Mouse (Mus musculus) urinary bladder, postnatal 10 days (tissue): ENCODE results near the gene Zfp882.
"Not testable (repeated sequence)": the region's sequence is repeated elsewhere in the genome, so short reads cannot be mapped to it uniquely, and the experiment has no call there.

Experiments
- DNase-seq: peaks from one replicate; pipeline ENCODE4 v3.0.0; 2022; ENCODE audit warnings: low spot score

The Zfp882 gene

GRCm38 (mm10) chr8:71908309-71909261, at the start of gene Zfp882, which contains the start of gene Zfp617:
Gene Zfp882 (plus strand): TSS chr8:71908608.
Gene Zfp617 (plus strand): TSS chr8:71908635.
- DNase-seq, result peak; percentile 32

- not testable (repeated sequence) for DNase-seq
These were observed 46.9 kb upstream of the Zfp882 start for GRCm38 (mm10) chr8:71861551-71861950.

GRCm38 (mm10) chr8:71862038-71862437, 46.4 kb upstream of the Zfp882 start:
- DNase-seq, result not testable (repeated sequence)

GRCm38 (mm10) chr8:71881618-71882274, 26.7 kb upstream of the Zfp882 start, which contains the start of gene Zfp709:
Gene Zfp709 (plus strand): TSS chr8:71882019.
- no peak for DNase-seq

- DNase-seq, result not testable (repeated sequence)
These were observed 7.7 kb upstream of the Zfp882 start for GRCm38 (mm10) chr8:71900666-71901065.

GRCm38 (mm10) chr8:71903084-71903483, 5.3 kb upstream of the Zfp882 start:
- not testable (repeated sequence) for DNase-seq

- no peak for DNase-seq
These were observed 1.6 kb upstream of the Zfp882 start for GRCm38 (mm10) chr8:71906809-71907208.

- no peak for DNase-seq
These were observed 580 bp upstream of the Zfp882 start for GRCm38 (mm10) chr8:71907798-71908257.

- no peak for DNase-seq
These were observed 3.9 kb downstream of the Zfp882 start for GRCm38 (mm10) chr8:71912286-71912685.

- peak; percentile 81 for DNase-seq
These were observed 14.4 kb downstream of the Zfp882 start for GRCm38 (mm10) chr8:71922567-71923401.

- no peak for DNase-seq
These were observed 17.4 kb downstream of the Zfp882 start for GRCm38 (mm10) chr8:71925791-71926190.

- no peak for DNase-seq
These were observed 18.1 kb downstream of the Zfp882 start for GRCm38 (mm10) chr8:71926551-71926950.

- DNase-seq, result no peak
These were observed 19.4 kb downstream of the Zfp882 start for GRCm38 (mm10) chr8:71927779-71928178.

GRCm38 (mm10) chr8:71938037-71938436, 29.6 kb downstream of the Zfp882 start:
- not testable (repeated sequence) for DNase-seq

- no peak for DNase-seq
These were observed 32.1 kb downstream of the Zfp882 start for GRCm38 (mm10) chr8:71940293-71941208.

- DNase-seq, result no peak
These were observed 33.4 kb downstream of the Zfp882 start for GRCm38 (mm10) chr8:71941776-71942175.

GRCm38 (mm10) chr8:71948624-71949023, 40.2 kb downstream of the Zfp882 start:
- DNase-seq, result no peak

GRCm38 (mm10) chr8:71950482-71951221, 42.2 kb downstream of the Zfp882 start, which contains the start of gene Zfp961:
Gene Zfp961 (plus strand): TSS chr8:71951038.
- DNase-seq, result peak; percentile 98

GRCm38 (mm10) chr8:71951436-71952161, 43.2 kb downstream of the Zfp882 start:
- no peak for DNase-seq
